Mouse (Mus musculus): ENCODE measurements around the gene Prep.
"Not testable (repeated sequence)": the region's sequence is repeated elsewhere in the genome, so short reads cannot be mapped to it uniquely, and the experiment has no call there.

Prep gene

DNA sequence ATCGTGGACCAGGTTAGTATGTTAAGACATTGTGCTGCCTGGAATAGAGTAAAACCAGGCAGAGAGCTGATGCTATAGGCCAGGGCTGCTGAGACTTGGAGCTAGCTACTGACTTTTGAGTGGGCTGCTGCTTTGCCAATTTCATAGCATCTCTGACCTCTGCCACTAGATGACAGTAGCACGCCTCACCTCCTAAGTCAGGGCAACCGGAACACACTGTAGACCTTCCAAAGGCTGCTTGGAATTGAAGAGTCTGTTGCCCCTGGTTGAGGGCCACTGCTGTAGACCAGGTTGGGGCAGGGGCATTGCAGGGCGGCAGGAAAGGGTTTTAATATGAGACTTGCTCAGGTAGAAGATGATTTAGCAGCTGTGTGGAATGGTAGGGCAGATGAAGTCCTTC, 47.5 kb downstream of the Prep start:
- DNase-seq (ENCODE audit: low read depth in 2 of 2, low spot score in 2 of 2): no peak

DNA sequence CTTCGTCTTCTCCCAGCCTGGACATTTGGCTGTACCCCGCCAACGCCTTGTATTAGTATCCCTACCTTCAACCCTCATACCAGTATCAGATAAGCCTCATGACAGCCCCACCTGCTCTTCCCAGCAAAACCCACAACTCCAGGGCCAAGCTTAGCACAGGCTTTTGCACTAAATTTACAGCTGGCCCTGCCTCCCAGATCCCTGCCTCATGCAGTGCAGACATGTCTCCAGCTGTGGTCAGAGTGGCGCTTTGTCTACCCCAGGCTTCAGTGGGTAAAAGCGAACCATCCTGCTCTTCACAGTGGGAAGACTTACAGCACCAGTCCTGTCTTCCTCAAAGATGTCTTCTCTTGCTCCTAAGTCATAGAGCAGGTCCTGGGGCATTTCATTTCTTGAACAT, 49.8 kb downstream of the Prep start:
- DNase-seq (ENCODE audit: low read depth in 2 of 2, low spot score in 2 of 2): no peak

DNA sequence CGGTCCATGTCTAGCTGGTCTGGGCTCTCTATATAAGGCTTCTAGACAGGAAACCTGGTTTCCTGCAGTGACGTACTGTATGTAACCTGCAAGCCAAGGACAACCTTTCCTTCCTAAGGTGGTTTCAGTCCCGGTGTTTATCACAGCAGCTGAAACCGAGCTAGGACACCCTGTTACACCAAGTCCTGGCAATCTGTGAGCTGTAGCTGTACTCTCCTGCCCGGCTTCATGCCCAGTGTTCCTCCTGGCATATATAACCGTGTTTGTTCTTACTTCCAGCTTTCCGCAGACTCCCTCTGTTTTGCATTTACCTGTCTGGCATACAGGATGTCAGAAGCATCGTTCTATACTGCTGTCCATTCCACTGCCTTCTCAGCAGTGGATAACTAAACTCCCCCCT, 51.4 kb downstream of the Prep start:
- no peak for DNase-seq (ENCODE audit: low read depth in 2 of 2, low spot score in 2 of 2)

DNA sequence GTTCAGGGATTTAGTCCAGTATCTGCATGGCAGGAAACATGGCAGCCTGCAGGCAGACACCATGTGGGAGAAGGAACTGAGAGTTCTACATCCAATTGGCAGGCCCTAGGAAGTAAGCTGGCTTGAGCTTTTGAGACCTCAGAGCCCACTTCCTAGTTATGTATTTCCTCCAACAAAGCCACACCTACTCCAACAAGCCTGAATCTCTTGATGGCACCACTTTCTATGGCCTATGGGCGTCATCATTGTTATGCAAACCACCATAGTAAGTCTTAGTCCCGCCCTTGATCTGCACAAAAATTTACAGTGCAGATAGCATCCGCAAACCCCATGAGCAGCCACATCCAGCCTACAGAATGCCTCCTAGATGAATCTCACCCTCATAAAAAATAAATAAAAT, 54.6 kb downstream of the Prep start:
- no peak for DNase-seq (ENCODE audit: low read depth in 2 of 2, low spot score in 2 of 2)

DNA sequence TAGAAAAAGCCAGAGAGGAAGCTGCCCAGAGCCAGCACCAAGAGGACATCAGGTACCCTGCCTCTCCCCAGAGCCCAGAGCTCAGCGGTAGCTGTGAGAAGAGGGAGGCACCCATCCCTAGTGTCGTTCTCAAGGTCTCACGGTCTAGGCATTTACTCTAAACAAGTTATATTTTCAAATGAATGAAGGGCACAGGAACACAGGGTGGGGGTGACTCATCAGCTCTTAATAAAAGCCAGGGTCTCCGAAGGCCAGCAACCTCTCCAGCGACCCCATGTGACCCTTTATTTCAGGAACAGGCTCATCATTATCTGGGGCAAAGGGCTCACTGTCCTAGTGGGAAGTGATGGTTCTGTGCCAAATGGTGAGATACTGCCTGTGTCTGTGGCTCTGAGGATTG, 55.5 kb downstream of the Prep start:
- no peak for DNase-seq (ENCODE audit: low read depth in 2 of 2, low spot score in 2 of 2)

DNA sequence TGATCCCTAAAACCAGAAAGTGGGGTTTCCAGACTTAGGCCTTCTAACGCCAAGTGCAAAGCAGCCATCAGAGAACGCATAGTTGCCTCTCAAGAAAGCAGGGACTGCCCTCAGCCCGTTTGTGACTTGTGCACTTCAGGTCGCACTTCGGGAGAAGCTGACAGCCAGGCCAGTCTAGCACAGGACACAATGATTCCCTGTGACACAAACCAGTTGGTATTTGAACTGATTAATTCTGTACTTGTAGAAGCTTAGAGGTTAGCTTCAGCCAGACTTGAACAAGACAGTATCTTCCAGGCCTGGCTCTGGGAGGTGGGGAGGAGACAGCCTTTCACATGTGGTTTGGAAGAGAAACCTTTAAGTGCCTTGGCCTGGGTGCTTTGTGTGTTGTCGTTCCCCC, 56.0 kb downstream of the Prep start:
- no peak for DNase-seq (ENCODE audit: low read depth in 2 of 2, low spot score in 2 of 2)

DNA sequence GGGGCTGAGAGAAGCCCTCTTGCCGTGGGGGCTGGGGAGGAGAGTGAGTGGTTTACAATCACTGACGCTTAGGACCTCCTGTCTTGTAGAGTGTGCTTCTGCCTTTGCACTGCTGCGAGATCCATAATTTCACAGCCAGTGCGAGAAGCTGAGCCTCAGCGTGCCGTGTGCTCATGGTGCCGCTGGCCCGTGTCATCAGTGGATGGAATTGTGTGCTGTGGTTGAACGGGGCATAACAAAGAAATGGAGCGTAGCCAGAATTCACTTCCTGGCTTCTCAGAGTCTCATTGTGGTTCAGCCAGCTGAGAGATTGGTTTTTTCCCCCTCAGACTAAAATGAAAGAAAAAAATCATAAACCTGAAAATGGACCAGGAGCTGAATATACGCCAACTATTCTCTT, 62.1 kb downstream of the Prep start:
- DNase-seq (ENCODE audit: low read depth in 2 of 2, low spot score in 2 of 2): no peak

DNA sequence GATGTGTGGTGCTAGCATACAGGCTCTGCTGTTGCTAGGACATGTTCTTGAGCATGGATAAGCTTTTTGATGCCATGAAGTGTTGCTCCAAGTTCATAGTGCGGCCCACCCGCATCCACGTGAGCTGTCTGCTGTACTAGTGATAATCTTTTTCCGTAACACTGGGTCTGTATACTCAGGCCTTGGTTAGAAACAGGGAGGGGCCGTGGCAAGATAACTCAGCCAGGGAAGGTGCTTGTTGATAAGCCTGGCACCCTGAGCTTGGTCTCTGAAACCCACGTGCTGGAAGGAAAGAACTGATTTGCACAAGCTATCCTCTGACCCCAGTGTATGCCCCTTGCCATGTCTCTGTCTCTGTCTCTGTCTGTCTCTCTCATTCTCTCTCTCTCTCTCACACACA, 63.0 kb downstream of the Prep start:
- no peak for DNase-seq (ENCODE audit: low read depth in 2 of 2, low spot score in 2 of 2)

DNA sequence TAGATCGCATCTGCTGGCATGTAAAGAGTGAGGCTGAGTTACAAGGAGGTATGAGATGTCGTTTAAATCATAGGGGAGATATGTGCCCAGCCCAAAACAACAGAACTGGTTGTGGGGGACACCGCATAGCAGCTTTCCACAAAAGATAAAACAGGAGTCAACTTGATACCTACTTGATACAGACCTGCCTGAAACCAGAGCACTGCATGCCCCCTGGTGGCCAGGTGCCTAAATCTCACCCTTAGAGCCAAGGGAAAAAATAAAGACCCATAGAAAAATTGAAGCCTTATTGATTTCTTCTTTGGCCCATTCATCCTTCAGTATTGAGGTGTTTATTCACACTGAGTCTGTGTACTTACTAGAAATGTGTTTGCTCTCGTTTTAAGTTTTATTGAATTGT, 65.4 kb downstream of the Prep start:
- DNase-seq (ENCODE audit: low read depth in 2 of 2, low spot score in 2 of 2): peak; percentile 17 to 19

DNA sequence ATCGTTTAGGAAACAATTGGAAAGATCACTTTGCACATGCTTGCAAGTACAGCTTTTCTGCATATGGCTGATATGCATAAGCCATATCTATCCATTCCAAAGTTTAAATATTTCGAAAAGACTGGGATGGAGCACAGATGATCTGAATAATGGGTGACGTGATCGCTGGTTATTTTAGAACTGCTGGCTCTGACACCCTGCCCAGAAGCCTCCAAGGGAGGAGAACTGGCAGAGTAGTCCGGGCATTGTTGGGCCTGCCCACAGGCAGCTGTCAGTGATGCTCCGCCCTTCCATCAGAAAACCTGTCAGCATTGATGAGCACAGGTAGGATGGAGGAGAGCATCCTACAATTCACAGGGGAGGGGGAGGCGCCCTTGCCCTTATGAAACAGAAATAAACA, 69.8 kb downstream of the Prep start:
- no peak for DNase-seq (ENCODE audit: low read depth in 2 of 2, low spot score in 2 of 2)

DNA sequence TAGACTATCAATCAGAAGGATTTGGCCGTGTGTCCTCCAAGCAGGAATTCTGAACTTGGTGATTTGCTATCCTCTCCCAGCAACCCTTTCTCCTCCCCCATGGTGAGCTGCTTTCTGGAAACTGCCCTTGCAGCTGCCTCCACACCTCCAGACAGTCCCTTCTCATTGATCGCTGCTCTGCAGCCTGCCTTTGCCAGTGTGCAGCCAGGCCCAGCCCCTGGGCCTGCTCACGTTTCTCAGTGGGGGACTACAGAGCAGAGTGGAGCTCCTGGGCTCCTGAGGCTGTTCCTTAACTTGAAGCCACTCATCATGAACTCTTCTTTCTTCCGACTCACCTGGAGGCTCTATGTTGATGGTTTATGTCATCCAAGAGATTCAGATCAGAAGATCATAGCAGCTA, 72.9 kb downstream of the Prep start:
- no peak for DNase-seq (ENCODE audit: low read depth in 2 of 2, low spot score in 2 of 2)

DNA sequence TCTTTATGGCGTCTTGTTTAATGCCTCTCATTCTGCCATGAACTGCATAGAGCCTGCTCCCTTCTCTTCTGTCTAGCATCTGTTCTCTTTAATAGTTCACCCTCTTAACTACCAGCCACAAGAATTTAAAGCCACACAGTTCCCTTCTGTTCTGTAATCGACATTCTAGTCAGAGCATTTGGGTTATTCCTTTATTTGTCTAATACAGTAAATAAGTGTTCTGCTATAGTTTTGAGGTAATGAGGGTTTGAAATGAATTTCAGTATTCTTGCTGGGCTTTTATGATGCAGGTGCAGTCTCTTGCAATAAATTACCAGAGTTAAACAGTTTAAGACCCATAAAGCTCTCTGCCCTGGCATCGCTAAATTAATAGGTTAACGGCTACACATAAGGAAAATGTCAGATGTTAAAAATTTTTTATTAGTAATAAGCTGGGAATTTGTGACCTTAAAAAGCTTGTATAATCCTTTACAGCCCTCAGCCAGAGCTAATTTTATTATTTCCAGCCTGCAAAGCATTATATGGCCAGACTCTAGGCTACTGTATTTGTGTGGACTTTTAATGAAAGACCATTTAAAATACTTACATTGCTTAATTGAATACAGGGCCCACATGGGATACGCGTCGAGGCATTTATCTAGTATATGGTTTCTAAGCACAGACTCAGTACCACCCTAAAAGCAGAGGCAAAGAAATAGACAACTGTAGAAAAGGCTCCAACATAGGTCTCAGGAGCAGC, 73.6 kb downstream of the Prep start:
- no peak for DNase-seq (ENCODE audit: low read depth in 2 of 2, low spot score in 2 of 2)

DNA sequence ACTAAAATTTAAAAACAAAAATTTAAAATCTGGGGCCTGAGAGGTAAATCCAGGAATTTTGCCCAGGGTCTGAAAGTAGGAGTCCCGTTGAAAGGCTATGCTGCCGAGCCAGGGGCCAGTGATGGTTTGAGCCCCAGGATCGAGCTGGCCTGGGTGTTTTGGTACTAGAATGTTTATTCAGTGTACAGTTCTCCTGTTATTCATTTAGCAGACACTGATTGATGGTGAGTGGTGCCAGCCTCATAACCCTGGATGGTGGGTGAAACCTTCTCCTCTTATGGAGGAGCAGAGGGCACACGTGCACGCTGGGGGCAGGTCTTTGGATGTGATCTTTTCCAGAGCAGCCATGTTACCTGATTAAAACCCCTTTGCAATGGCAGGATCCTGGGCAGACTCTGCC, 75.4 kb downstream of the Prep start:
- no peak for DNase-seq (ENCODE audit: low read depth in 2 of 2, low spot score in 2 of 2)

DNA sequence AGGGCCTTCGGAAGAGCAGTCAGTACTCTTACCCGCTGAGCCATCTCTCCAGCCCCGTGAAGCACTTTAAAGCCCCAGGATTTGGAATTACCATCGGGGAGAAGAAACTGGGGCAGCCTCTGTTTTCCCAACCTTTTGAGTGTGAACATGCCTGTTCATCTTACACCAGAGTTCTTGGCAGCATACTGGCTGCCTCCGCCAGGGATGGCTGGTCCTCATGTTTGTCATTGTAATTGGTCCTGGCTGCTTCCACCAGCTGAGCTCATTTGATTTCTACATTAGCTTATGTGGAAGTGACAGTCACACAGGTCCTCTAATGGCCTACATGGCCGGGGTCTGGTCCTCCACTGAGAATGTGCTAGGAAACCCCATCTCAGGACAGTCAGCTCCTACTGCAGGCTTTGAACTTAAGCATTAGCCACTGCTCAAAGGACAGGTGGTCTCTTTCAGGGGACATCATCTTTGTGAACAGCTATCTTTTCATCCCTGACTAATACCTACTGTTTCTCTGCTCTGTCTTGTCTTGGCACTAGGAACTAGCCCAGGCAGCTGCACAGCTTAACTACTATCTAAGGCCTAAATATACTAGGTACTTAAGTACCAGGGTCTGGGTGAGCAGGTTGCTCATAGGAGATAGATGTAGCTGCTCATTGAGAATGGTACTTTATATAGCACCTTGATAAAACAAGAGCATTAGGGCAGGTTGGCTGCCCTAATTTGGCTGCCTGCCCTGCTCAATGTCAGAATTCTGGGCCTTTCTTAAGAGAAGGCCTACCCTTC, 77.2 kb downstream of the Prep start:
- DNase-seq (ENCODE audit: low read depth in 2 of 2, low spot score in 2 of 2): no peak

DNA sequence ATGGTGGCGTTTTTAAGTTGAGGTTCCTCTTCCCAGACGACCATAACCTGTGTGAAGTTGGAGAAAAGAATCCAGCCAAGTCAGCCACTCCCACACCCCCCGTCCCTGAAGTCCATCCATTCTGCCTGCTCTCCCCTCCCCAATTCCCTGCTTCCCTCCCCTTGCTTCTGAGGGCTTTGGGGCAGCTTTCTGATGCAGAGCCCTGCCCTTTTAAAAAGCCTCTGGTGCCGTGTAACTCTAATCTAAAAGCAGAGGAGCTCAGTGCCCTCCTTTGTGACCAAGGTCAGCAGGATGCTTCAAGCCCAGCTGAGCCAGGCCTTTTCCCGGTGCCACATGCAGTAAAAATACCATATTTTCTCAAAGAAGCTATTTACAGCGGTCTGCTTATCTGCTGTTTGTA, 79.8 kb downstream of the Prep start:
- no peak for DNase-seq (ENCODE audit: low read depth in 2 of 2, low spot score in 2 of 2)

DNA sequence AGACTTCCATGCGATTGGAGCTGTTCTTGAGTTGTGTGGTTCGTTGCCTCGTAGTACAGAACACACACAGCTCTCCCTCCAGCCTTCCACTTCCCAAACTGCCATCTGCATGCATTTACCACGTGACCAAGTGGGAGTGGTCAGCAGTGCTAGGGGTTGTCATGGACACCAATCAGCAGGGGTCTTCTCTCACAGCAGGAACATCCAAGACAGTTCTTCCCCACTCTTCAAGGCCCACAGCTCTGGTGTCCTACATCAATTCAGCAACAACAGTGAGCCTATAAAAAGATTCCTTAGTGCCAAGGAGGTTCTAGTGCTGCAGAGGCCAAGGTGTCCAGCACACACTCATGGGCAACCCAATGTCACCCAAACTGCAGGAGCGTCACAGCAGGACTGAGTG, 84.1 kb downstream of the Prep start:
- DNase-seq (ENCODE audit: low read depth in 2 of 2, low spot score in 2 of 2): no peak

DNA sequence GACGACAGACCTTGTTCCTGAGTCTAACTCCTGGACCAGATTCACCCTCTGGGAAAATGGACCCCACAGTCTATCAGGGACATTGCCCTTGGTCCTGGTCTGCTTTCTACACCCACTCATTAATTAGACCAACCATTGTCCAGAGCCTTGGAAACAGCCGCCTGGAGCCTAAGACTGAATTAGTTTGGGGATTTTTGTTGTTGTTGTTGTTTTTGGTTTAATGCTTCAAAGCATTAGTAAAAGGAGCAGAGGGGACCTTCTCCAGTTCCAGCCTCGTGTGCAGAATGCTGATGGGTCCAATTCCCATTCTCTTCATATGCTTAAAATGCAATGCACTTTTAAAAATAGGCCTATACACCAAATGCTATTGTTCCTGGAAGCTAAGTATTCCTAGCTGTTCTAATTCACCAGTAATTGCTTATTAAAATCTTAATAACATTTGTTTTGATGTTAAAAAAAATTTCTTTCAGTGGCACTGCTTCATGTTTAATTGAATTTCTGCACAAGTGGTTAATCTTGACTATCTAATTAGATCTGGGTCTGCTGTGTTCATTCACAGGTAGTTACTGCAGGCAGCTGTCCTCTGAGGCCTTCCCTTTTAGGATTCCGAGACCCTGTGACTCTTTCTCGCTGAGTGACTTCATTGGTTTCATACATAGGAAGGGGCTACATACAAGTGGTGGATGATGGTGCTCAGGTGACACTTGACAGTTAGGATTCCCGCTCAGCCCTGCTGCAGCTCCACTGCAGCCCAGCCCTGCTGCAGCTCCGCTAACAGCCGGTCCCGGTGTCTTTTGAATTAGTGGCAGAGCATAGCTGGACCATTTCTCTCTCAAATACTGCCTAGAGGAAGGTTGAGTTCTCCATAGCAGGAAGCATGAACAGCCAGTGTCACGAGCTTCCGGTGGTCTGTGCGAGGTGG, 85.0 kb downstream of the Prep start:
- no peak for DNase-seq (ENCODE audit: low read depth in 2 of 2, low spot score in 2 of 2)

DNA sequence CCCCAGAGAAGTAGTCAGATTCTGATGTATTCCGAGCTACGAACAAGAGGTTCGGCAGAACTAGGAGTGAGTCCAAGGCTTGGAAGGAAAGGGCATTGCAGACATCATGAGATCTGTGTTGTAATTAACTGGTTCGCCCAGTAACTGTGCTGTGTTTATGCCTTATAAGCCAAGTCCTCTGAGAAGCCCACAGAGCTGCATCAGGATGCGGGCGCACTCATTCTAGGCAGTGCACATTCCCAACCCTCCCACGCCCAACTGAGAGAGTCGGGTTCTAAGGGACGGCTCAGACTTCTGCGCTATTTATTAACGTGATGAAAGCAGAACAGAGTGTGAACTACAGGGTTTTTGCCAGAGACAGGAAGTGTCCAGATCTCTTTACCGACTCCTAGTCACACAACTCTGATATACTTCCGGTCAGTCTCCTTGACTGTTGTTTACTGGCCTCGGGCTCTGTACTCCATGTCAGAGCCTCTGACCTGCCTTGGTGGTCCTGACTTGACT, 87.6 kb downstream of the Prep start:
- no peak for DNase-seq (ENCODE audit: low read depth in 2 of 2, low spot score in 2 of 2)

DNA sequence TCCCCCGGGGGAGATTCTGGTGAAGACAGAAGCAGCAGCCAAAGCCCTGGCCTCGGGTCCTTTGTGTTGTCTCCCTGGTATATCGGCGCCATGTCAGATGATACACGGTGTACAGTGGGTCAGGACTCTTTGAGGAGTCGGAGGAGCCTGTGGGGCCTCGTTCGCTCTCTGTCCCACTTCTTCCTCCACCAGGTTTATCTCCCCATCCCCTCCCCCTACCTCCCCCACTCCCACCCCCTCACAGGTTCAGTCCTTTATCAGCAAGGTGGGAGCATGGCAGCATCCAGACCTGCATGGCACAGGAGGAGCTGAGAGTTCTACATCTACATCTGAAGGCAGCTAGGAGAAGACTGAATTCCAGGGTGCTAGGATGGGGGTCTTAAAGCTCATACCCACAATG, 98.8 kb downstream of the Prep start:
- no peak for DNase-seq (ENCODE audit: low read depth in 2 of 2, low spot score in 2 of 2)

DNA sequence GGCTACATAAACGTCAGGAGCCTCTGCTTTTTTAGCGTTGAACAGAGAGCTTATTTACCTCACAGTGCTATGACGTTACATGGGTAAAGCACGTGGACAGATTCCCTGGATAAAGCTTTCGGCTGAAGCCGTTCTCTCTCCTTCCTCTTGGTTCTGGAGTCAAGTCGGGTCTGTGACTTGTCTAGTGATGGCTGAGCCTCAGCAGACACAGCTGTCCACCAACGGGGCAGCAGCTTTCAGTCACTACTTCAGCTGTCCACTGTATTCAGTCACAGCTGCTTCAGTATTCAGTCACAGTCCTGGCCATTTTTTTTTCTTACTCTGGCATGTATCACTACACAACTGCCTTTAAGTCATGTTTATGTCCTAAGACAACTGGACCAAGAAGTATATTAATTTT, 106.9 kb downstream of the Prep start:
- DNase-seq (ENCODE audit: low read depth in 2 of 2, low spot score in 2 of 2): no peak

DNA sequence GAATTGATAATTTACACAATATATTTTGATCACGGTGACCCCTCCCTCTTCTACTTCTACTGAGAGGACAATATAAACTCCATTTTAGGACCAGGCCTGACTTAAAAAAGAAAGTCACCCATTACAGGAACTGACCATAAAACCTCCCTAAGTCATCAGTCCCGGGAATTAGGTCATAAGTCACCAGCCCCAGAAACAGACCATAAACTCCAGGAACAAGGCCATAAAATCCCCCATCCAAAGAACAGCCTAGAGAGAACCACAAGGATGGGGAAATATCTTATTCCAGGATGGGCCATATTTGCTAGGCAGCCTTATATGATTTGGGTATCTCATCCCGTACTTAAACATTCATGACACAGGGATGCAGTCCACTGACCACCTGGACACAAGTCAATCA, 107.3 kb downstream of the Prep start:
- no peak for DNase-seq (ENCODE audit: low read depth in 2 of 2, low spot score in 2 of 2)

DNA sequence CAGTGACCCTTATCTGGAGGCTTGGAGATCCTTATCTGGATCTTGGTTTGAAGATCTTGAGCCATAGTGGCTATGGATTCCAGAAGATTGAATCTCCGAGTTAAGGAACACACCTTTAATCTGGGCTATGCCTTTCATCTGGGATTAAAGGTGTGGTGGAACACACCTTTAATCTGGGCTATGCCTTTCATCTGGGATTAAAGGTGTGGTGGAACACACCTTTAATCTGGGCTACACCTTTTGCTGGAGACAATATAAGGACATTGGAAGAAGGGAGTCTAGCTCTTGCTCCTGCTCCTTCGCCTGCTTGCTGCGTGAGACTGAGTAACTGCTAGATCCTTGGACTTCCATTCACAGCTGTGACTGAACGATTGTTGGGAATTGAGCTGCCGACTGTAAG, 110.8 kb downstream of the Prep start, which contains the start of gene Popdc3:
Gene Popdc3, plus strand, starts transcription at position 301 of the 400 bp plus-strand sequence.
- not testable (repeated sequence) for DNase-seq (ENCODE audit: low read depth in 2 of 2, low spot score in 2 of 2)

Data from CD8-positive naive resting alpha-beta T cell, adult 2 months (primary cell).